Mouse (Mus musculus) A20 (cell line): ENCODE data around the gene Lrrc66.

Experiments used
- DNase-seq: peaks from one replicate; pipeline ENCODE4 v3.0.0-alpha.2; 2011; ENCODE audit warnings: low read depth, low spot score

Gene Lrrc66

DNA sequence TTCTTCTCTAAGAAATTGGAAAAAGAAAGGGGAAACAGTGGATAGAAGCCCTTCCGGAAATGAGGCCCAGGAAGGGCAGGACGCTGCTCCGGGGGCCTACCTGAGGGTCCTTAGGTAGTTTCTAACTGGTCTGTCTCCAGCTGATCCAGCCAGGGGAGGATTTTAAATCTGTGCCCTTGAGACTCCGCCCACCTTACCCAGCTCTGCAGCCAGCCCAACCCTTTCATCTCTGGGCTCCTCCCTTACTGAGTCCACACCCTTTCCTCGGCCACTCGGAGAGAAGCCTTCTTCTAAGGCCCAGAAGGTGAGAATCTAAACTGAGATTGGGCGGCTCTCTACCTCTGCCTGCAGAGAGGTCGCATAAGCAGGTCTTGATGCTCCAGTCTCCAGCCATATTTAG, at the start of gene Lrrc66:
TSS of gene Lrrc66 (minus strand) at position 236 of the 400 bp plus-strand sequence.
- no peak for DNase-seq

- no peak for DNase-seq
Observed at GRCm38 (mm10) chr5:73676626-73677025, 44.3 kb upstream of the Lrrc66 start.

DNA sequence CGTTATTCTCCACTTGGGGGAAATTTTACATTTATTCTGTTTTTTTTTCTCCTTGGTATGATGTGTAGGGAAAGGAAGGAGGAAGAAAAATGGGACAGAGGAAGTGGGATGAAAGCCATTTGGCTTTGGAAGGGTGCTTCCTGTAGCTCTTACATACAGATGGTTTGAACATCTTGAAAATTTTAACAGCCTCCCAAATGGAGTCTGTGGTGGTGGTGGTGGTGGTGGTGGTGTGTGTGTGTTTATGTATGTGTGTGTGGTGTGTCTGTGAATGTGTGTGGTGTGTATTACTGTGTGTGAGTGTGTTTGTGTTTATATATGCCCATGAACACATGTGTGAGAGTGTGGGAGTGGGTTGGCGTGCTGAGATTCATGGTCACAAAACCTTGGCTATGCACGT, 43.3 kb upstream of the Lrrc66 start:
- no peak for DNase-seq

DNA sequence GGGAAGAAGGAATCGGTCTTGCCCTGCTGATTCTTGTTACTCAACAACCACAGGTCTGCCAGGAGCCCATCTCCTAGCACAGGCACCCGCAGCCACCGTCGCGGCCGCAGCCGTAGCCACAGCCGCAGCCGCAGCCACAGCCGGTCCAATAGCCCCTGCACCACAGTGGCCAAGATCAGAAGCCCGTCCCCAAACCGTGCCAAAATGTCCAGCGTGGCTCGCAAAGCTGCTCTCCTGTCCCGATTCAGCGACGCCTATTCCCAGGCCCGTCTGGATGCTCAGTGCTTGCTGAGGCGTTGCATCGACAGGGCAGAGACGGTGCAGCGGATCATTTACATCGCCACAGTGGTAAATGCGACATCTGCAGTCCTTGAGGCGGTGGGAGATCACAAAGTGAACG, 37.1 kb upstream of the Lrrc66 start:
- DNase-seq, result no peak

- no peak for DNase-seq
Observed at GRCm38 (mm10) chr5:73667877-73668276, 35.6 kb upstream of the Lrrc66 start.

GRCm38 (mm10) chr5:73666695-73667094, 34.4 kb upstream of the Lrrc66 start:
- no peak for DNase-seq

DNA sequence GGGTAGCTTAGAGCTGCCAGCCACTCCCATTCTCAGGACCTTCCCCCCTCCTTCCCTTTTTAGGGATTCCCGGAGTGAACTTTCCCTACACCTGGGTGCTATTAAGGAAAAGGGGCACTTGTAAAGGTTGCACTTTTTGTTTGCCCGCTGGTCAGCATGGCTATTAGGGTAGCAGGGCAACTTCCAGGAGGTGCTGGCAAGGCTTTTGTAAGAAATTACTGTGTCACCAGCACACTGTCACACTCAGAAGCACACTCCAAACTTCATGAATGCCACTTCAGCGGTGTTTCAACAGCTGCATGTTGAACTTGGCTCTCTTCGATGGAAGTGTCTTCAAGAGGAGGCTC, 19.5 kb upstream of the Lrrc66 start:
- no peak for DNase-seq

GRCm38 (mm10) chr5:73651061-73651854, 18.9 kb upstream of the Lrrc66 start, which contains the start of gene Spata18:
Gene Spata18, plus strand, starts transcription at chr5:73651379.
- DNase-seq, result no peak

DNA sequence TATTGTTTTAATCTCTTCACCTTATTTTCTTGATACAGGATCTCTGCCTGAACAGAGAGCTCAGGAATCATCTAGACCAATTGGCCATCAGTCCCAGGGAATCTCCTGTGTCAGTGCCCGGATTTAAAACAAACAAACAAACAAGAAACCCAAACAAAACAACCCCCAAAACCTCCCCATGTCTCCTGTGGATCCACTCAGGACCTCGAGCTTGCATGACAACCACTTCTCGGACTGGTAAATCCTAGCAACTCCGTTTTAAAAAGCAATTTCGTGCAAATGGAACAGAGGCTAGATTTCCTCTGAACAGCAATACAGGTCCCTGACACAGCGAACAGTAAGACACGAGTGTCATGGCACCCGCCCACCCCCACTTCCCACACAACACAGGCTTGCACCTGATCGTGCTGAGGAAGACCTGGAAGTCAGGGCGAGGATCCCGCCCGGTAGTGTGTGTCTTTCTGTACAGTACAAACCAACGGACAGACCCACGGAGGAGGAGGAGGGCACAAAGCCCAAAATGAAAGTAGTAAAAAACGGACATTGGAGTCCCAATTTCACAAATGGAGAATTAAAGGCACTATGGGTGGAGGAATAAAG, 18.1 kb upstream of the Lrrc66 start:
- no peak for DNase-seq

DNA sequence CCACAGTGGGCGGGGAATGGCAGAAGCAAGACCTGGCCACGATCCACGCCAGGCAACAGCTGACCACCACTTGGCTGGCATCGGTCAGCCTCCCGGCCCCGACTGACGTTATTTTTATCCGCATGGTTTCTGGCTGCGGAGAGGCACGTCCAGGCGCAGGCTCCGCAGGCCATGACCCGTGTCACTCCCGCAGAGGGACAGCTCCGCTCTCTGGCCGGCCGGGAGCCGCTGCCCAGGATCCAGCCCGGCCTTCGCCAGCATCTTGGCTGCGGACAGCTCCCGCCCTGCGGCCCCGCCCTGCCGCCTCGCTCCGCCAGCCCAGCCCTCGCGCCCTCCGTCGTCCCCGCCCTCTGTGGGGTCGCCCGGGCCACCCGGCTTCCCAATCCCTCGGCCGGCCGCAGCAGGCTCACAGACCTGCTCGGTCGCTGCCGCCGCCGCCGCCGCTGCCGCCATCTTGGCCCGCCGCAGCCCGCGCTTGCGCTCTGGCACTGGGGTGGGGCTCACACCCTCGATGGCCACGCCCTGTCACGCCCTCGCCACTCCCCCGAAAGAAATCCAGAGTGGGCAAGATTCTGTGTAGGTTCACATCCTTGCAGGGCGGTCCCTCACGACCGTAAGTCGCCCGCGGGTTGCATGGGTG, 15.1 kb upstream of the Lrrc66 start, which contains the start of gene Sgcb:
TSS of gene Sgcb (minus strand) at position 530 of the 640 bp plus-strand sequence.
- DNase-seq, result peak; percentile 83

- peak; percentile 67 for DNase-seq
Observed at GRCm38 (mm10) chr5:73642091-73642490, 9.8 kb upstream of the Lrrc66 start.

DNA sequence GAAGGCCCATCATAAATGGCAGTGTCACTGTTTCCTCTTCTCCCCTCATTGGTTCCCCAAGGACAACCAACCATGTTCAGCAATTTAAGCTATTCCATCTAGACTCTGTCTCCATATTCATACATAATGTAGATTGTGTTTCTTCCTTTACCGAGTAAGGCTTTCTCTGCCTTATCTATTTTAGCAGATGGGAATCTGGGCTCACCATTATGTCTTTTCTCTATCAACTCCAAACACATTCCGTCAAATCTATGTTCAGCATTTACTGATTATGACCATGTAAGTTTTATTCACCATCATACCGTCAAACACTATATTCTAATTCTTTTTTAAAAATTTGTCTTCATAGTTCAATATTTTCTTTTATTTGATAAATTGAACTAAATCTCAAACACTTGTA, 8.7 kb upstream of the Lrrc66 start:
- DNase-seq, result no peak

DNA sequence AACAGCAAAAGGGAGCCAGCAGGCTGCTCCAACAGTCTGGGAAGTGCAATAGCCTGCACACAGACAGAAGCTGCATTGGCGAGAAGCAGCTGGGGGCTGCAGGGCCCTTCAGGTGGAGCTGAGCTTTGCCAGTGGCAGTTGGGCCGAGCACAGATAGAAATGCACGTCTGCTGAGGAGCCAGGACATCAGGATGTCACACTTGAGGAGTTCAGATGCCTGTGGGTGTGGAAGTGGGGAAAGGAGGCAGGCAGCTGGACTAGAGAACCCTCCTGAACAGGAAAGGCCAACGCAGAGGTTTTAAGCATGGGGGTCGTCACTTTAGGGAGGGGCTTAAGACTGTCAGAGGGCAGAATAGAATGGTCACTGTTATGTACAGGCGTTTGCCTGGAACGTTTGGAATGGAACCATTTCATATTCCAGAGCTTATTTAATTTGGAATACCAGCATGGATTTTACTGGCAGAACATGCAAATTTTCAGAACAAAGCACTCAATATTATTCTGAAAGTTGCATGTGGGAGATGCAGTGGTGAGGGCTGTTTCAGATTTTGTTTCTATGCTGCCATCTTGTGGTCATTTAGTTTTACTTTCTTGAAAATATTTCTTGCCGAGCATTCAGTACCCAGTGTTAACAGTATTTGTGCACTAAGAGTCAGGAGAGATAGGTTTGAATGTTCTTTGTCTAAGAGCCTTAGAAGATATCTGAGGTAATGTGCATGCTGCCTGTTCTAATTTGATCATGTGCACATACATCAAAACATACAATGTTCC, 5.2 kb upstream of the Lrrc66 start:
- peak; percentile 71 for DNase-seq

- DNase-seq, result peak; percentile 65
Observed at GRCm38 (mm10) chr5:73633141-73633540, 815 bp upstream of the Lrrc66 start.

DNA sequence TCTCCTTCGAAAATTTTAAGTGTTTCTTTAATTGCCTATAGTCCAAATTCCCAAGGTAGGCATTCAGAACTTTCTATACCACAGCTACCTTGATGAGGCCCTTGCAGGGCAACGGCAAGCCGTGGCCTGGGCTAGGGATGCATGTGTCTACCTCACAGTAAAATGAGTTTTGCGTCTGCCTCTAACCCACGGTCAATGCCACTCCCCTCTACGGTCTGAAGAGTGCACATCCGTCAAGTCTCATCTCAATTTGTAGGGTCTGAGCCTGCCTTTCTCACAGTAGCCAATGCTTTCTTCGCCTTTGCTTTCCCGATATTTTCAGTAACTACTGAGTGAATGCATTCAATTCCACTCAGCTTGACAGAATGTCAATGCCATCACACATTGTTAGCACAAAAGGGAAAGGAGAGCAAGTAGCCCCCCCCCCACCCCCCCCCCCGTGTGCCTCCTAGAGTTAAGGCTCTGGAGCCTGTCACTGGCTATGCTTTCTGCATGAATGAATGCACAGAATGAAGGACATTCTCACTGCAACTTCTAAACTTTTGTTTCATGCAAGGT, 1.2 kb downstream of the Lrrc66 start:
- DNase-seq, result no peak

GRCm38 (mm10) chr5:73630141-73630540, 2.2 kb downstream of the Lrrc66 start:
- no peak for DNase-seq

DNA sequence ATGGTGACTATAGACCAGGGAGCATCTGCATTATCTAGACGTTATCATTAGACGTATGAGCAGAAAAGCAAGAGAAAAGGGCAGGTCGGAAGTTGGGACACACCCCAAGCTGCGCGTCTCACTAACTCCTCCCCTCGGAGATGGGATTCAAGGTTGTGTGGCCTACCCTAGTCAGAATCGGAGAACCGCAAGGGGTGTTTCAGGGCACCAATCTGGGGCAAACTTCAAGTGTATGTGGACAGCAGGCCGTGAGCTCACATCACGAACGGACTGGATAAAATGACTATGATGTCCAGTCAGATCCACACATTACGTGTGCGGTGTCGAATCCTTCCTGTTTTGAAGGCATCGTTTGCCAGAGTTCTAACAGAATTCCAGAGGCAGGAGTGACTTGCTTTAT, 4.3 kb downstream of the Lrrc66 start:
- no peak for DNase-seq

DNA sequence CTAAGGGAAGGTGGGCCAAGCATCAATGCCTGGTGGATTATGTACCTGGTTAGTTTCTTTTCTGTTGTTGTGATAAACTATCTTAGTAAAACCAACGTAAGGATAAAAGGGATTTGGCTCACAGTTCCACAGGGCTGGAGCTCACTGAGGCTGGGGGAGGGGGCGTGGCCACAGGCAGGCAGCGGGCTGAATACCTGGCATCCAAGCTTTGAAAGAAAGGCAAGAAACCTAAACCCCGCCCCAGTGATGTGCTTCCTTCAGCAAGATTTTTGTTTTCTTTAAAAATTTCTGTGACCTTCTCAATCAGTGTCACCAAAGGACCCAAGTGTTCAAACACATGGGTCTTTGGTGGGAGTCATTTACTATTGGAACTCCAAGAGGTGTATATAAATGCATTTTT, 4.8 kb downstream of the Lrrc66 start:
- no peak for DNase-seq

GRCm38 (mm10) chr5:73626842-73627241, 5.5 kb downstream of the Lrrc66 start:
- no peak for DNase-seq

DNA sequence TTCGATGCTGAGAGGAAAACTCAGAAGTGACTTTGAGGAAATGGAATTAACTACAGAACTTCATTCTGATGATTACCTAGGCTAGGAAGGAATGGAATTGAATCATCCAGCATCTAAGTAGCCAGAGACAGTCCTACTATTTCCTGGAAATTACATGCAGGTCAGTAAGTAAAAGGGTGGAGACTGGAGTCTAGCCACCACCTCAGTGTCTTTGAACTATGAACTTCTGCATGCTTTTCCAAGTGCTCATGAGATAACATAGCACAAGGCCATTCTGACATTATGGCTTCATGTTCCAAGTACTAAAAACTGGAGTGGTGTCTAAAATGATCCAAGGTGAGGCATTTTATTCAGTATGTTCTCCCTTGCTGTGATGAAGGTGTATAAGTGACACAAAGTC, 6.8 kb downstream of the Lrrc66 start:
- DNase-seq, result no peak

DNA sequence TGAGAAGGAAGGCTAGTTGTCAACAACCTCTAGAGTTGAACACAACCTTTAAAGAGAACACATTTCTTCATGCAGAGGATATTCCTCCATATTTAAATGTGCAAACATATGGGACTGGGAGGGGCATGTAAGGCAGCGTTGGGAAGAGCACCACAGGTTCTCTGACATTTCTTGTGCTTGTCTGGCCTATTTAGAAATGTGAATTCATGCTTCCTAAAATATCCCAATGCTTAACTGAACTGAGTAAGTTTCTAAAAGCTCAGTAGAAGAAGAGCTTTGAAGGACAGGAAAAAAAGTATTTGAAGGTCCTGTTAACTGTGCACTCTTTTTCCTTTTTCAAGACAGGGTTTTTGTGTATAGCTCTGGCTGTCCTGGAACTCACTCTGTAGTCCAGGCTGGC, 13.4 kb downstream of the Lrrc66 start:
- no peak for DNase-seq

DNA sequence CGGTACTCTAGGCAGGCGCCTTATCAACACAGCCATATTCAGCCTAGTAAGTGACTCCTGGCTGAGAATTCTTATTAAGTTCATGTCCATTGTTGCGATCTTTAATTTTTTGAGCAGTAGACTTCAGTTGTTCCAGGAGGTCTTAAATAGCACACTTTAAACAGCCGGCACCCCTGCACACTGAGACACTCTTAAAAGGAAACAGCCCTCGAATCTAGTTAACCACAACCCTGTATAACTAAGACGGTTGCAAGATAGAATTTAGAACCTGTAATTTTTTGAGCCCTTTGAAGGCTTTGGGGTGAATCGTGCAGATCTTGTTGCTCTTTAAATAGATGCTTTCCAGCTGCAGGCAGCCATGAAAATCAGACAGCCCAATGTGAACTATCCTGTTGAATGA, 17.1 kb downstream of the Lrrc66 start:
- DNase-seq, result no peak
